9 mouse cellular contexts compared by ENCODE assay signal in the genomic region with DNA sequence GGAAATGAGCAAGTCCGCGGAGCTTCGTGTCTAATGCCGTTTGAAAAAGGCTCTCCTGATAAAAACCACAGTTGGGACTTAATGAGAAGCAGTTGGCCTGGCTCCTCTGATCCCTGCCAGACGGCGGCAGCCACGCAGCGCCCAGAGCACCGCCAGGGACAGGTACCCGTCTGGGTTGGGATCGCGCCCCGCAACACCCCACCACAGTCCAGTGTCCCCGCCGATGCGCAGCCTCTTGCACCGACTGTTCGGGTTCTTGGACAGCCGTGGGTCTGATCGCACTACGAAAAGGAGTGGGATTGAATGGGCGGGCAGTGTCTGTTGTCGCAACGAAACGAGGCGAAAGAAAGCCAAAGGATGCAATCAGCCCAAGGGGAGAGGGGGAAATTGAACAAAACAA. TPM values are rescaled to one million over a fixed set of nuclear protein-coding genes. Genes with fewer than 3 reads are reported as not detected.
DNase-seq lines count a peak whose midpoint lies in the region; ATAC-seq and TF ChIP-seq lines count a peak whose summit lies in the region.
"Had no signal": no experiment of that assay in that cellular context is flagged by ENCODE, and none has a peak within 500 bp of the region (broad histone marks: within the 10 kb centered on the region; RNA-seq: fewer than 3 reads in every experiment).

No protein-coding gene starts in this region.

- no peaks in the 10 kb centered on the region for H3K36me3 ChIP-seq in kidney, adult 2 months (ENCODE audit: control insufficient read depth, insufficient read depth, low read length)
- H3K36me3 ChIP-seq in embryonic facial prominence, embryonic 11.5 days (replicated peaks; ENCODE audit: control insufficient read depth, insufficient read depth, low read depth, low read length), result no peaks in the 10 kb centered on the region
- H3K36me3 ChIP-seq in midbrain, embryonic 13.5 days, result no peaks in the 10 kb centered on the region
- no peaks in the 10 kb centered on the region for H3K36me3 ChIP-seq in liver, embryonic 12.5 days

- intact Hi-C loops in heart, postnatal 14 days (cut with DNase I), result no loop called here

- ATAC-seq in embryonic facial prominence, embryonic 11.5 days (replicated peaks; ENCODE audit: insufficient number of reproducible peaks, low FRiP score, low TSS enrichment, low read depth), result no peak
- ATAC-seq in midbrain, embryonic 13.5 days, result no peak
- ATAC-seq in liver, embryonic 12.5 days, result no peak
- ATAC-seq: Patski had no signal

- peak overlapping the region; percentile 73 for H3K4me2 ChIP-seq in embryonic facial prominence, embryonic 11.5 days (ENCODE audit: low read depth, low read length)
- H3K4me2 ChIP-seq in midbrain, embryonic 13.5 days (replicated peaks), result peak overlapping the region; percentile 28
- H3K4me2 ChIP-seq in liver, embryonic 12.5 days, result no peak overlapping the region

- peak; percentile 35 for DNase-seq in kidney, adult 2 months
- no peak for DNase-seq in kidney, postnatal 25 days
- peak; percentile 69 for DNase-seq in embryonic facial prominence, embryonic 11.5 days (ENCODE audit: low spot score)
- peak; percentile 27 to 29 for DNase-seq in heart, postnatal 14 days
- no peak for DNase-seq in spleen, postnatal 36 days (ENCODE audit: low spot score in 2 of 2)
- no peak for DNase-seq in spleen, adult 18-20 months

- H3K27ac ChIP-seq in kidney, adult 2 months (ENCODE audit: insufficient read depth, low read depth, low read length), result no peak overlapping the region
- 0 out of 2 replicates have a peak overlapping the region, but pooled peaks have one; percentile 62 for H3K27ac ChIP-seq in embryonic facial prominence, embryonic 11.5 days (replicated peaks; ENCODE audit: low read depth, low read length)
- no peak overlapping the region for H3K27ac ChIP-seq in midbrain, embryonic 13.5 days
- no peak overlapping the region for H3K27ac ChIP-seq in liver, embryonic 12.5 days

- H3K9me3 ChIP-seq in embryonic facial prominence, embryonic 11.5 days (replicated peaks; ENCODE audit: control insufficient read depth, low read length), result no peaks in the 10 kb centered on the region
- no peaks in the 10 kb centered on the region for H3K9me3 ChIP-seq in midbrain, embryonic 13.5 days
- no peaks in the 10 kb centered on the region for H3K9me3 ChIP-seq in liver, embryonic 12.5 days (replicated peaks)

- peaks cover 5% of the 10 kb centered on the region for H3K27me3 ChIP-seq in kidney, adult 2 months (replicated peaks; ENCODE audit: control insufficient read depth, insufficient read depth, low read length)
- peaks cover 41% of the 10 kb centered on the region for H3K27me3 ChIP-seq in embryonic facial prominence, embryonic 11.5 days (ENCODE audit: control insufficient read depth, insufficient read depth, low read length)
- H3K27me3 ChIP-seq in midbrain, embryonic 13.5 days, result peaks cover 92% of the 10 kb centered on the region
- peaks cover 98% of the 10 kb centered on the region for H3K27me3 ChIP-seq in liver, embryonic 12.5 days (replicated peaks)
- H3K27me3 ChIP-seq: Patski had no signal

- no peak for TF ChIP-seq POLR2A in kidney, adult 2 months (IDR thresholded peaks at IDR 0.05; ENCODE audit: low read depth, low read length)

- WGBS in kidney, adult 2 months, result 3% methylated on average over 26 of the region's 26 CpGs
- WGBS in embryonic facial prominence, embryonic 11.5 days, result 1% methylated on average over 26 of the region's 26 CpGs
- under 1% methylated on average over 26 of the region's 26 CpGs for WGBS in midbrain, embryonic 13.5 days
- WGBS in liver, embryonic 12.5 days (ENCODE audit: insufficient replicate concordance), result 1% methylated on average over 26 of the region's 26 CpGs

- no peak for TF ChIP-seq CTCF in kidney, adult 2 months (conservative IDR thresholded peaks at IDR 0.05; ENCODE audit: insufficient read depth, insufficient read length, low read depth, low read length)

- peak overlapping the region; percentile 75 for H3K9ac ChIP-seq in embryonic facial prominence, embryonic 11.5 days (replicated peaks; ENCODE audit: low read length)
- no peak overlapping the region for H3K9ac ChIP-seq in midbrain, embryonic 13.5 days (replicated peaks)
- H3K9ac ChIP-seq in liver, embryonic 12.5 days, result no peak overlapping the region

- no peak overlapping the region for H3K4me3 ChIP-seq in kidney, adult 2 months (ENCODE audit: insufficient read depth, low read depth, low read length)
- peak overlapping the region; percentile 56 for H3K4me3 ChIP-seq in embryonic facial prominence, embryonic 11.5 days (ENCODE audit: low read depth, low read length)
- H3K4me3 ChIP-seq in midbrain, embryonic 13.5 days (replicated peaks), result peak overlapping the region; percentile 16
- no peak overlapping the region for H3K4me3 ChIP-seq in liver, embryonic 12.5 days

- H3K4me1 ChIP-seq in kidney, adult 2 months (ENCODE audit: control insufficient read depth, insufficient read depth, low read length), result no peaks in the 10 kb centered on the region
- H3K4me1 ChIP-seq in embryonic facial prominence, embryonic 11.5 days (ENCODE audit: control insufficient read depth, insufficient read depth, low read length), result no peaks in the 10 kb centered on the region; the same call in 1 of the 2 replicates
- peaks cover 22% of the 10 kb centered on the region for H3K4me1 ChIP-seq in midbrain, embryonic 13.5 days (replicated peaks)
- peaks cover 6% of the 10 kb centered on the region; the same call in 1 of the 2 replicates for H3K4me1 ChIP-seq in liver, embryonic 12.5 days

RNA-seq across cellular contexts. Expression of a gene that starts 1.7 kb away (rescaled TPM):
- not detected in 2 replicates for polyA plus RNA-seq in kidney, adult 2 months (2012; rRNA removed)
- polyA plus RNA-seq in embryonic facial prominence, embryonic 11.5 days (2014; fragmentation: Nextera tagmentation; extraction: Ambion mirVana), result 34.3 and 39.6 TPM in 2 replicates
- total RNA-seq in heart, postnatal 14 days (2021), result not detected
- polyA plus RNA-seq in midbrain, embryonic 13.5 days (2015; fragmentation: Nextera tagmentation; extraction: Ambion mirVana), result 0.49 and 1.2 TPM in 2 replicates
- polyA plus RNA-seq in liver, embryonic 12.5 days (2016; fragmentation: Nextera tagmentation; extraction: Ambion mirVana), result 0.69 and 0.76 TPM in 2 replicates

RNA-seq across cellular contexts. Expression of a gene that starts 34.6 kb away (rescaled TPM):
- not detected in 2 replicates for polyA plus RNA-seq in kidney, adult 2 months (2012; rRNA removed)
- polyA plus RNA-seq in embryonic facial prominence, embryonic 11.5 days (2014; fragmentation: Nextera tagmentation; extraction: Ambion mirVana), result not detected in 2 replicates
- not detected for total RNA-seq in heart, postnatal 14 days (2021)
- not detected in 2 replicates for polyA plus RNA-seq in midbrain, embryonic 13.5 days (2015; fragmentation: Nextera tagmentation; extraction: Ambion mirVana)
- not detected in 2 replicates for polyA plus RNA-seq in liver, embryonic 12.5 days (2016; fragmentation: Nextera tagmentation; extraction: Ambion mirVana)
- polyA plus RNA-seq: Patski had no signal

RNA-seq across cellular contexts. Expression of a gene that starts 34.9 kb away (rescaled TPM):
- 46.0 and 54.1 TPM in 2 replicates for polyA plus RNA-seq in kidney, adult 2 months (2012; rRNA removed)
- 75.0 and 80.1 TPM in 2 replicates for polyA plus RNA-seq in embryonic facial prominence, embryonic 11.5 days (2014; fragmentation: Nextera tagmentation; extraction: Ambion mirVana)
- total RNA-seq in heart, postnatal 14 days (2021), result 10 to 100 TPM; 21.4 to 26.2 TPM
- 152 and 156 TPM in 2 replicates for polyA plus RNA-seq in midbrain, embryonic 13.5 days (2015; fragmentation: Nextera tagmentation; extraction: Ambion mirVana)
- 17.0 and 19.0 TPM in 2 replicates for polyA plus RNA-seq in liver, embryonic 12.5 days (2016; fragmentation: Nextera tagmentation; extraction: Ambion mirVana)

RNA-seq across cellular contexts. Expression of a gene that starts 41.7 kb away (rescaled TPM):
- 0.06 TPM in 1 of 2 replicates, not detected in the other for polyA plus RNA-seq in kidney, adult 2 months (2012; rRNA removed)
- polyA plus RNA-seq in embryonic facial prominence, embryonic 11.5 days (2014; fragmentation: Nextera tagmentation; extraction: Ambion mirVana), result 0.15 and 0.79 TPM in 2 replicates
- not detected for total RNA-seq in heart, postnatal 14 days (2021)
- polyA plus RNA-seq in midbrain, embryonic 13.5 days (2015; fragmentation: Nextera tagmentation; extraction: Ambion mirVana), result not detected in 2 replicates
- polyA plus RNA-seq in liver, embryonic 12.5 days (2016; fragmentation: Nextera tagmentation; extraction: Ambion mirVana), result not detected in 2 replicates
- polyA plus RNA-seq: Patski had no signal

Comparison
In these comparisons a context has a peak if more than half of its experiments do, and no peak if none do; other contexts are left out.
1. DNase-seq: peak in kidney, adult 2 months (single experiment), embryonic facial prominence, embryonic 11.5 days (single experiment) and heart, postnatal 14 days (2 of 2); none in kidney, postnatal 25 days (0 of 2), spleen, postnatal 36 days (0 of 2) and spleen, adult 18-20 months (0 of 2).
2. H3K4me3 ChIP-seq: peak in embryonic facial prominence, embryonic 11.5 days (single experiment) and midbrain, embryonic 13.5 days (single experiment); none in kidney, adult 2 months (single experiment) and liver, embryonic 12.5 days (single experiment).
3. RNA of a gene that starts 1.7 kb away (polyA plus RNA-seq): 34.3 to 39.6 TPM in embryonic facial prominence, embryonic 11.5 days; 0.49 to 1.2 TPM in midbrain, embryonic 13.5 days, 0.69 to 0.76 TPM in liver, embryonic 12.5 days and not detected in kidney, adult 2 months; every median in the first group is over 10 times any median in the second.